Mouse (Mus musculus): Measurements from ENCODE around the gene Stoml3. TPM values are rescaled to one million over a fixed set of nuclear protein-coding genes. Genes with fewer than 3 reads are reported as not detected.
A peak's percentile ranks its signal among the peaks of the same experiment; 100 is the strongest.

Stoml3 gene
- total RNA-seq, 2 experiments from 2014 or later = 0.36 to 1.5 TPM

- no peak for DNase-seq (ENCODE audit: low spot score in 2 of 2)
Measured at GRCm38 (mm10) chr3:53477468-53477867, 11.0 kb upstream of the Stoml3 start.

- no peak for DNase-seq (ENCODE audit: low spot score in 2 of 2)
Measured at GRCm38 (mm10) chr3:53478419-53479046, 9.9 kb upstream of the Stoml3 start.

GRCm38 (mm10) chr3:53483414-53484059, 4.9 kb upstream of the Stoml3 start:
- DNase-seq (ENCODE audit: low spot score in 2 of 2) = no peak

- DNase-seq (ENCODE audit: low spot score in 2 of 2) = no peak
Measured at GRCm38 (mm10) chr3:53486561-53486960, 1.9 kb upstream of the Stoml3 start.

GRCm38 (mm10) chr3:53486996-53487576, 1.4 kb upstream of the Stoml3 start:
- no peak for DNase-seq (ENCODE audit: low spot score in 2 of 2)

GRCm38 (mm10) chr3:53498351-53498905, 10.0 kb downstream of the Stoml3 start:
- DNase-seq (ENCODE audit: low spot score in 2 of 2) = no peak

GRCm38 (mm10) chr3:53502428-53502827, 14.0 kb downstream of the Stoml3 start:
- no peak for DNase-seq (ENCODE audit: low spot score in 2 of 2)

- no peak for DNase-seq (ENCODE audit: low spot score in 2 of 2)
Measured at GRCm38 (mm10) chr3:53513096-53513495, 24.6 kb downstream of the Stoml3 start.

- DNase-seq (ENCODE audit: low spot score in 2 of 2) = no peak
Measured at GRCm38 (mm10) chr3:53514221-53515065, 26.0 kb downstream of the Stoml3 start.

- peak; percentile 6 to 38 for DNase-seq (ENCODE audit: low spot score in 2 of 2)
Measured at GRCm38 (mm10) chr3:53522794-53523193, 34.3 kb downstream of the Stoml3 start.

- peak; percentile 85 to 89 for DNase-seq (ENCODE audit: low spot score in 2 of 2)
Measured at GRCm38 (mm10) chr3:53525737-53526136, 37.3 kb downstream of the Stoml3 start.

GRCm38 (mm10) chr3:53530305-53530704, 41.9 kb downstream of the Stoml3 start:
- no peak for DNase-seq (ENCODE audit: low spot score in 2 of 2)

- DNase-seq (ENCODE audit: low spot score in 2 of 2) = no peak
Measured at GRCm38 (mm10) chr3:53532091-53532490, 43.6 kb downstream of the Stoml3 start.

GRCm38 (mm10) chr3:53552691-53553090, 64.2 kb downstream of the Stoml3 start:
- DNase-seq (ENCODE audit: low spot score in 2 of 2) = no peak

GRCm38 (mm10) chr3:53555031-53555952, 66.8 kb downstream of the Stoml3 start:
- DNase-seq (ENCODE audit: low spot score in 2 of 2) = no peak

GRCm38 (mm10) chr3:53557388-53558214, 69.1 kb downstream of the Stoml3 start:
- no peak for DNase-seq (ENCODE audit: low spot score in 2 of 2)
